Mouse (Mus musculus) liver, postnatal 0 days (tissue): ENCODE measurements around the gene Olfr788.

ENCODE experiments used
- CTCF ChIP-seq: sonication (generic); IDR thresholded peaks from 2 replicates; pipeline ENCODE4 v1.5.1; 2016; ENCODE audit warnings: antibody characterized with exemption, low read depth
- EP300 ChIP-seq: IDR thresholded peaks from 2 replicates; pipeline ENCODE4 v1.6.1; 2016; ENCODE audit warnings: antibody characterized with exemption, low read depth, mild to moderate bottlenecking

DNA sequence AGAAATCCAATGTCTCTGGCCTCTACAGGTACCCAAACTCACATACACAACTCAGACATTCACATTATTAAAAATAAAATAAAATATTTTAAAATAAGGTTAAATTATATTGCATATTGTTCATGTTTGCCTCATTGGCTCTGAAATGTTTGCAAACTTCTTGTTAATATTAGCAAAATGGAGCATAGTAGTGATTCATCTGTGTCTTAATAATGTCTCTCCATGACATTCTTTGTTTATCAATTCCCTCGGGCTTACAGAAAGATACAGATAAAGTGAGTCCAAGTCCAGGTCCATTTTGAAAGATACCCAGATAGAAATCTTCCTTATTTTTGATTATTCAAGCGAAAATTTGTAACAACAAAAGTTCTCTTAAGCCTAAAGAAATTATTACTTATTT lies 13.7 kb downstream of the Olfr788 start, which contains the start of gene Olfr789:
- no peak for TF ChIP-seq CTCF
- TF ChIP-seq EP300 = no peak
